Mouse (Mus musculus) cerebellum, postnatal 10 days (tissue): ENCODE measurements at regions not wholly inside any gene's neighbourhood (a gene's known extent, or its start where the extent isn't known, plus 50 kb on each side); places are given as distances from the start of the nearest gene placed in this dataset.

Experiments
- DNase-seq, 2 experiments: peaks; one replicate each; pipeline ENCODE4 v3.0.0; 2021; ENCODE audit warnings: mixed read lengths in 2 of 2

GRCm38 (mm10) chr15:15329796-15330195 is 1398.8 kb upstream of the Cdh9 start:
- peak; percentile 11 to 52 for DNase-seq

GRCm38 (mm10) chr15:15331947-15332346 is 1396.6 kb upstream of the Cdh9 start:
- no peak for DNase-seq

DNA sequence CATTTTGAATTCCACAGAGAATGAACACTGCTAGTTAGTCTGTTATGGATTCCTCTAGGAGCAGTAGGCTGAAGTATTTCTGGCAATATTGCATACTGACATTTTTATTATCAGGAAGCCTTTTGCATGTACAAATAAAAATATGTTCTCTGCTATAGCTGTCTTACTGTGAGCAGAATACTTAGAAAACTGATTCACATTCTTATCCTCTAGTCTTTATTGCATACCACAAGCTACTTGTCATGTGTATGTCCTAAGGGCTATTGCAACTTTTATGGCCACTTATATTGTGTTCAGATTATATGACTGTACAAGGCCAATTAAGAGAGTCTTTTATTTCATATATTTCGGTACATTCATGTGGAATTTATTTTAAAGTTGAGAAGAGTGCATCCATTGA is 1366.7 kb upstream of the Cdh9 start:
- no peak for DNase-seq

GRCm38 (mm10) chr15:15392300-15393022 is 1336.1 kb upstream of the Cdh9 start:
- DNase-seq = no peak
